Mouse (Mus musculus) gastrocnemius, adult 18-20 months (tissue): ENCODE data around the gene Zfp444. TPM values are rescaled to one million over a fixed set of nuclear protein-coding genes. Genes with fewer than 3 reads are reported as not detected.
"Not testable (repeated sequence)": the region's sequence is repeated elsewhere in the genome, so short reads cannot be mapped to it uniquely, and the experiment has no call there.

Source experiments
- DNase-seq: peaks from one replicate; pipeline ENCODE4 v3.0.0; 2021; ENCODE audit warnings: low spot score
- total RNA-seq, 2 experiments: library from RNA; stranded (reverse); gene quantifications; 2 replicates each; pipeline ENCODE4 v1.2.3; 2021

The Zfp444 gene
- total RNA-seq, 2 experiments from 2014 or later: 6.3 to 10.0 TPM

- peak; percentile 10 for DNase-seq
Measured at GRCm38 (mm10) chr7:6213144-6213543, 41.1 kb downstream of the Zfp444 start.

DNA sequence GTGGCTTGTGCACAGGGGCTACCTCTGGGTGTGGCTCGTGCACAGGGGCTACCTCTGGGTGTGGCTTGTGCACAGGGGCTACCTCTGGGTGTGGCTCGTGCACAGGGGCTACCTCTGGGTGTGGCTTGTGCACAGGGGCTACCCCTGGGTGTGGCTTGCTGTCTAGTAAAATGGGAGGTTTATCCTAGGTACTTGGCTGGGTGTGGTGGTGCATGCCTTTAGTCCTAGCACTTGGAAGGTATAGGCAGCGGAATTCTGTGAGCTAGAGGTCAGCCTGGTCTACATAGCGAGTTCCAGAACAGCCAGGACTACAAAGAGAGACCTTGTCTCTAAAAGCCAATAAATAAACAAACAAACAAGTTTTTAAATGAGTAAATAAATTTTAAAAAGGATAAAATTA lies 42.7 kb downstream of the Zfp444 start:
- not testable (repeated sequence) for DNase-seq

DNA sequence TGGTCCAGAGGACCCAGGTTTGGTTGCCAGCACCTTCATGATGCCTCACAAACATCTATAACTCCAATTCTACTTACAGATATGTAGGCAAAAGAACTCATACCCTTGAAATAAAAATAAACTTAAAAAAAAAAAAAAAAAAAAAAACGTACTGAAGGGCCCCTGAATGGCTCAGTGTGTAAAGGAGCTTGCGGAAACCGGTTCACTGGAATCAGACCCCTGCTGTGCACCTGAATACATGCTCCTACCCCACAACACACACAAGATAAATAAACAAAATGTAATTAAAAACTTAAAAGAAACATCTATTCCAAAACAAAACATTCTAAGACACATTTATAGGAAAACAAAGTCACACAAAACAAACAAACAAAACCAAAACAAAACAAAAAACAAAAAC lies 48.1 kb downstream of the Zfp444 start:
- no peak for DNase-seq

GRCm38 (mm10) chr7:6221978-6222377 lies 50.0 kb downstream of the Zfp444 start, which contains the start of gene Zscan5b:
TSS of gene Zscan5b (plus strand) at chr7:6222278.
- no peak for DNase-seq

DNA sequence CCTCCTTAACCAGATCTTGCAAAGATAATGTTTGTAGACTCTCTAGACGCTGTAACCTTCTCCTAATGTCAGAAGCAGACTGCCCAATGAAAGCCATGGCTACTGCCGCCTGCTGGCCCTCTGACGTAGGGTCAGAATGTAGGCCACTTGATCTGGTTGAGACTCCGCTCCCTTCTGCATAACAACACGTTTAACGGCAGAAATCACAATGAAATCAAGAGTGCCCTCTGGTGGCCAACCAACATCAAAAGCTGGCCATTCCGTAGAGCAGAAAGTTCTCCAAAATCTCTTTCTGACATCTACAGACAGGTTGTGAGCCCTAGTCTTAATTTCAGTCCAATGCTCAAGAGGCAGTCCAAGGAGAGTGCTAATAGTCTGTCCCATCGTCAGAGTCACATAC lies 56.5 kb downstream of the Zfp444 start:
- not testable (repeated sequence) for DNase-seq

DNA sequence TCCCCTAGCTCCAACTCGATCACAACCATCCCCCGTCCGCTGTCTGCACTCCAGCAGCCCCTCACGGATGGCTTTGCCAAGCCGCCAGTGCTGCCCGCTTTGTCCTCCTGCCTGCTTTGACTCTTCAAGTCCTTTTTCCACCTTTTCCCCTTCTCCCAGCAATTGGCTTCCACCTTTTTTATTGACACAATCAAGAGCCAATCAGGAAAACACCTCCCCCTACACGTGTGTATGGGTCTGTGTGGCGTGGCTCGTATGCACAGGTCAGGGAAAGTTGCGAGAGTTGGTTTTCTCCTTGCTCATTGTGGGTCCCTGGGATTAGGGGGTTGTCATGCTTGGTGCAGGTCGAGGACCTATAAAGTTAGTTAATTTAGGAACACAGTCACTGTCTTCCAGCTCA lies 67.8 kb downstream of the Zfp444 start:
- DNase-seq: no peak

DNA sequence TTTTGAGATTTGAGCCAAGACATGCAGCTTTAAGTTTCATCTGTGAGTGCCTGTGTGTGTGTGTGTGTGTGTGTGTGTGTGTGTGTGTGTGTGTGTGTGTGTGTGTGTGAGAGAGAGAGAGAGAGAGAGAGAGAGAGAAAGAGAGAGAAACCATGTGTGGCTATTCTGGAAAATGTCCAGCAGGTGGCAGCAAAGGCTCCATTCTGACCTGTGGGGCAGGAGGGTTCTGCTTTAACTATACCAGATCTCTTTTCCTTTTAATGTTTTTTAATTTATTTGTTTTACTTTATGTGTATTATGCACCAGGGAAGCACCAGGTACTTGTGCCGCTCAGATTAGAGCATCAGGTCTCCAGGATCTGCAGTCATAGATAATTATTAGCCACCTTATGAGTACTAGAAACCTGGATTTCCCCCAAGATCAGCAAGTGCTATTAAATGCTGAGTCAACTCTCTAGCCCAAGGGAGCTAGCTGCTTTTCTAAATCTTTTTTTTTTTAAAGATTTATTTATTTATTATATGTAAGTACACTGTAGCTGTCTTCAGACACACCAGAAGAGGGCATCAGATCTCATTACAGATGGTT lies 68.9 kb downstream of the Zfp444 start:
- DNase-seq: peak; percentile 26

Other genes starting within 250 kb of the Zfp444 start
- not detected for gene Vmn1r65, start 161.2 kb upstream of the Zfp444 start, total RNA-seq
- gene Nlrp4c, start 127.1 kb upstream of the Zfp444 start, total RNA-seq: not detected
- gene Zfp787, start 16.2 kb upstream of the Zfp444 start, total RNA-seq: 10 to 100 TPM; 27.2 to 27.6 TPM
- not detected for gene Galp, start 24.9 kb downstream of the Zfp444 start, total RNA-seq
- not detected for gene Zscan5b, start 50.1 kb downstream of the Zfp444 start, total RNA-seq
- not detected for gene Epp13, start 80.5 kb downstream of the Zfp444 start, total RNA-seq
- 1 to 10 TPM; 3.3 to 4.2 TPM for gene Zfp667, start 114.4 kb downstream of the Zfp444 start, total RNA-seq
- gene Zfp583, start 159.1 kb downstream of the Zfp444 start, total RNA-seq: under 1 TPM; 0.43 to 0.50 TPM
- gene Gm3854, start 171.5 kb downstream of the Zfp444 start, total RNA-seq: under 1 TPM; 0.32 to 0.45 TPM
- gene Zfp78, start 191.1 kb downstream of the Zfp444 start, total RNA-seq: 1 to 10 TPM; 1.8 to 2.5 TPM
- 1 to 10 TPM in 1 of 2 experiments, under 1 TPM in 1; 0.90 to 1.0 TPM for gene Zfp28, start 211.1 kb downstream of the Zfp444 start, total RNA-seq
- under 1 TPM; 0.12 to 0.16 TPM for gene Smim17, start 226.5 kb downstream of the Zfp444 start, total RNA-seq
- not detected for gene Gm20715, start 238.1 kb downstream of the Zfp444 start, total RNA-seq